Mouse (Mus musculus): ENCODE data around the gene Arnt2.

Arnt2 gene

DNA sequence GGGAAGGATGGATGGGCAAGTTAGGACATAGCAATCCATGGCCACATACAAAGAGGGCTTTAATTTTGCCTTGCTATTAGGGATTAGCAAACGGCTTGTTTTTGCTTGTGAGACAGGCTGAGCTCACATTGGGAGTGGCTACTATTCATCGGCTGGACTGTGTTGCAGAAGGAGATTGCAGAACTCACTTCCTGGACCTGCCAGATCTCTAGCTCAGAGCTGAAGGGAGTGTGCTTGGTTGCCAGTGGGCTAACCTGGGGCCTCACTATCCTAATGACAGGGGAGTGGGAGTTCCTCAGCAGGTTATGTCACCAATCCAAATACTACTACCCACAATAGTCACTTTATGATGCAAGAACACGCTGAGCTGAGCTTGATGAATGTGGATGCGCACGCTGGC lies 163.1 kb downstream of the Arnt2 start:
- no peak for DNase-seq (ENCODE audit: low spot score in 2 of 2)

DNA sequence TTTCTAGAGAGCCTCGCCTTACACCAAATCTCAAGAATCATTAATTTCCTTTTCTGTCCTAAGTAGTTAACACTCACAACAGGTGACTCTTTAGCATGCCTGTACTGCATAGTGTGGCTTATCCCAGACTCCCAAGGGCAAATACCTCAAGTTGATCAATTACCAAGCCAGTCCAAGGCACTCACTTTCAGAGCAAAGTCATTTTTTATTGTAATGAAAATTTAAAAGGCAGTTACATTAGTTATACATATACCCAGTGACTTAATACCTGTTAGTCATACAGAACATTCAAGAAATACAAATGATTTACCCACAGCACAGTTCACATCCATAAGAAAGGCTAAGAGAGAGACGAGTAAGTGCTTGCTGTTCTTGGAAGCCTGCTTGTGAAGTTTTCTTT lies 163.9 kb downstream of the Arnt2 start:
- DNase-seq (ENCODE audit: low spot score in 2 of 2): no peak

DNA sequence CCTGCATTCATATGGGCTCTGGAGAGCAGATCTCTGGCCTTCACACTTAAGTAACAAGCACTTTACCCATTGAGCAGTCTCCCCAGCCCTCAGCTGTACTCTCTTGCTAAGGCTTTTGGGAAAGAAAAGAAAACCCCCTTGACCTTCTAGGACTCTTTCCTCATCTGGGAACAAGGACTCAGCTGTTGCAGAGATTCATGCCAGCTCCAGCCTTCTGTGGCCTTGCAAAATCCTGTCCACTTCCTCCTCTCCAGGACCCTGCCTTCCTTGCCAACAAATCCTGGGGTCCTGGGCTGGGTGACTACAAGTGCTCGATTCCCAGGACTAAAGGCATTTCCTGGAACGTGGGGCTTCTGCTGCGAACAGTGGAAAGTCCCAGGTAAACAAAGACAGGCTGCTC lies 169.6 kb downstream of the Arnt2 start:
- DNase-seq (ENCODE audit: low spot score in 2 of 2): no peak

GRCm38 (mm10) chr7:84237655-84238054 lies 172.3 kb downstream of the Arnt2 start:
- no peak for DNase-seq (ENCODE audit: low spot score in 2 of 2)

DNA sequence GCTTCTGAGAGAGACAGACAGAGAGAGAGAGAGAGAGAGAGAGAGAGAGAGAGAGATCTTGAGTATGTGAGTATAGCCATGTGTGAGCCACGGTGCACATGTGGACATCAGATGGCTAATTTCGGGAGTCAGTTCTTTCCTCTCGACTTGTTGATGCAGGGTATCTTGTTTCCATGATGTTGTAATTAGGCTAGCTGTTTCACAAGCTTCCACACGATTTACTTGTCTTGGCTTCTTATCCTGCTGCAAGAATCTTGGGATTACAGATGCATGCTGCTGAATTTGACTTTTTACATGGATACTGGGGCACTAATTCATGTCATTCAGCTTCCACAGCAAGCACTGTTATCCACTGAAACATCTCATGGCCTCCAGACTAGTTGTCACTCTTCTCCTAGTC lies 178.6 kb downstream of the Arnt2 start:
- DNase-seq (ENCODE audit: low spot score in 2 of 2): no peak

- no peak for DNase-seq (ENCODE audit: low spot score in 2 of 2)
Observed at GRCm38 (mm10) chr7:84227652-84228051, 182.3 kb downstream of the Arnt2 start.

DNA sequence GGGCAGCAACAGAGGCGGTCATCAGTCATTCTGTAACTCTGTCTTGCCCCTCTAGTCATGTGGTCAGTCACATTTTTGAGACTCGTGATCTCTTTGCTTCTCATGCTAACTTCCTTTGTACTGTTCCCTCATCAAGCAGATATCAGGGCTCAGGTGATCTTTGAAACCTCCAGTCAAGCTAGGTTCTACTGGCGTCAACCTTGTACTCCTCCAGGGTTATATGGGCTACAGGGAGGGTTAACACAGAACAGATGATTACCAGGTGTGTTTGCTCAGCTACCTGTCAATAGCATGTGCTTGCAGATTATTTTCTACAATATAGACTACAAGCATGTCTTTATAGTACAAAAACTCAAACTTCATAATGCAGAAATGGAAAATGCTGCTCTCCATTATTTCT lies 183.1 kb downstream of the Arnt2 start:
- no peak for DNase-seq (ENCODE audit: low spot score in 2 of 2)

DNA sequence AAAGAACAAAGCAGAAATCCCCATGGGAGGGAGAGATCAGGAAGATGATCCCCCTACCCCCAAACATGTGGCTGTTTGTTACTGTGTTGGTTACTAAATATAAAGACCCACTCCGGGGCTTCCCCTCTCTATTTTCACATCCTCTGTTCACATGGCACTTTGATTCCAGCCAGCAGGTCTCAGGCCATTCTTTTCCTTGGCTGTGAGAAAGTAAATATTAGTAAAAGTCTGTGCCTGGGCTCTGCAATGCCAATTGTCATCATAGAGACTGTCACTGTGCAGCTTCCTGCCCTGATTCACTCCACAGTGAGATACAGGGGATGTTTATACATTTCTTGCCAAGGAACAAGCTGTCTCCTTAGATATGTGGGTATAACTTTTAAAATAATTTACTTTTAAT lies 197.9 kb downstream of the Arnt2 start:
- DNase-seq (ENCODE audit: low spot score in 2 of 2): no peak

DNA sequence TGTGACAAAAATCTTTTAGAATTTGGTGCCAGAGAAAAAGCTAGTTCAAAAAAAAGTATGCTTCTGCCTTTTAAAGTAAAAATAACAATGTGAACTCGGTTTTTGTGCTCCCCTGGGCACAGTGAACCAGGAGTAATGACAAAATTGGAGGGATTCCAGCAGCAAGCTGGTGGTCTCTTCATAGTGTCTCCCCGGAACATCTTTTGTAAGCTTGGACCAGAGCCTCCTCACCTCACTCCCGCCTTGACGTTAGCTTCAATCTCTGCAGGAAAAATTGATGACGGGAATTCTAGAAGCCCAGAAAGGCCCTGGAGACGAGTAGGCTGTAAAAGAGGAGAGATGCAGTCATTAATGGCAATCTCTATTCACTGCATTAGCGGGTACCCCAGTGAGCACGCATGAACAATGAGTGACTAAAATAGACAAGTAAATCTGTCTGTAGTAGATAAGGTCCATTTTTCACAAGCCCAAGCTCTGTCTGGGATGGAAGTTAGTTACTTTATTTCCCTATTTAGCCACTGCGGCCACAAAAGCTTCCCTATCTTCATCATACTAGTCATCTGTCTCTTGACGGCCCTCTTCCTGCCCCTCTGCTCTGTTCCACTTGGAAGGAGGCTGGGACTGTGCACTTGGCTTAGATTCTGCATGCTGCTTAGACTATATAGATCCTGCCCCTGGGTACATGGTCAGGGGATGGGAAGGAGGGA lies 199.2 kb downstream of the Arnt2 start:
- DNase-seq (ENCODE audit: low spot score in 2 of 2): no peak

DNA sequence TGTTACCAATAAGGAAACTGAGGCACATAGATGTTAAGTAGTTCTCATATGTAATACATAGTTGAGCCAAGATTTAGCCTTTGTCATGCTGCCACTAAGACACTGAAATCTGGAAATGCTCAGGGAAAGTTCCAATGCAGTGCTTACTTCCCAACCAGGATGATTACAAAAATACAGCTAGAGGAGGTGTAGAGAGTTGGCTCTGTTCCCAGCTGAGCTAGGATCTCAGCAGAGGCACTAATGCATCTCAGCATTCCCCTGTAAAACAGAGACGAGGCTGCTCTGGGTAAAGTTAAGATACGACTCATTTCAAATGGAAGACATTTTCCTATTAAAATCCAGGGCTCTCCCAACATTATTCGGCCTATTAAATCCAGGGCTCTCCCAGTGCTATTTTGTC lies 206.0 kb downstream of the Arnt2 start:
- no peak for DNase-seq (ENCODE audit: low spot score in 2 of 2)

DNA sequence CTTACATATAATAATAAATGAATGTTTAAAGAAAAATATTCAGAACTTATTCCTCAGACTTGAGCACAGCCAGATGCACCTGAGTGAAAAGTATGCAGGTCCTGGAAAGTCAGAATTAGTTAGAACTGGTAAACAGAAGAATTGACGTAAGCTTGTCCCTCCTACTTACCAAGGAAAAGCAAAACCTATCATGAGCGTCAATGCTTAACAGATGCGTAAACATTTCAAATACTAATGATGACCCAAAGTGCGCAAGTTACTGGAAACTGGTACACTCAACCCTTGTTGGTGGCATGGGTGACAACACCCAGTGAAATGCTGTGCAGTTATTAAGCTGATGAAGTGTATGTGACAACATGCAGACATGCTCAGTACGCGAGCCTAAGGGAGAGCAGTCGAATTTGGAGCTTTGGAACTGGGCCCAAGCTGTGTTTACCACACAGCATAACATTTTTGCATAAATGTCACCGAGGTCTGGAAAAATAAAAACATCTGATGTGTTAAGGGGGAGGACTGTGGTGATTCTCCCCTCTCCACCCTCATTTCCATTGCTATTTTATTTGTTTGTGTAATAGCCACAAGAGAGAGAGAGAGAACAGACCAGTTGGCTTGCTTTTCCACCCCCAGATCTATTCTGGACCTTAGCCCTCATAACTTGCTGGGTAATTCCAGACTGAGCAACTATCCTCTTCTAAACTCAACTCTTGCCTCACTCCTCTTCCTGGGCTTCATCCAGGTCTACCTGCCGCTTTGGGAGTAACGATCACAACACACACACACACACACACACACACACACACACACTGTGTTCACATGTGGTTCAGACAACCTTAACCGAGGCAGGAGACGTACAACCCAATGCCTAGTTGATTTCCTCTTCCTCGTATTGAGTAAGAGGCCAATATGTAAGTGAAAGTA lies 208.6 kb downstream of the Arnt2 start:
- DNase-seq (ENCODE audit: low spot score in 2 of 2): no peak

- no peak for DNase-seq (ENCODE audit: low spot score in 2 of 2)
Observed at GRCm38 (mm10) chr7:84197208-84197860, 212.6 kb downstream of the Arnt2 start.

All from frontal cortex, postnatal 10 days (tissue).